Mouse (Mus musculus) heart, adult 2 months (tissue): Measurements from ENCODE around the gene Erich6. TPM values are rescaled to one million over a fixed set of nuclear protein-coding genes. Genes with fewer than 3 reads are reported as not detected.

Experiments used
- DNase-seq, 2 experiments: peaks; one replicate each; pipeline ENCODE4 v3.0.0; 2021
- H3K27ac ChIP-seq: fragments of 200-600 bp; 2 replicates; pipeline ENCODE4 v1.8.1; 2022
- H3K27me3 ChIP-seq: fragments of 200-500 bp; 2 replicates; pipeline ENCODE4 v1.6.1; 2012; ENCODE audit warnings: mild to moderate bottlenecking, low read length, inconsistent platforms, mixed read lengths; ENCODE audit not compliant: control insufficient read depth, insufficient read depth
- H3K36me3 ChIP-seq: fragments of 200-500 bp; 2 replicates; pipeline ENCODE4 v1.6.1; 2012; ENCODE audit warnings: low read length, inconsistent platforms; ENCODE audit not compliant: control insufficient read depth, insufficient read depth
- H3K4me1 ChIP-seq: fragments of 200-500 bp; 2 replicates; pipeline ENCODE4 v1.6.1; 2011; ENCODE audit warnings: low read length; ENCODE audit not compliant: control insufficient read depth, insufficient read depth
- H3K4me3 ChIP-seq: fragments of 200-600 bp; 2 replicates; pipeline ENCODE4 v1.8.1; 2022
- H3K79me2 ChIP-seq: fragments of 200-500 bp; replicated peaks from 2 replicates; pipeline ENCODE4 v1.6.1; 2012; ENCODE audit warnings: mild to moderate bottlenecking, inconsistent platforms, low read length, moderate library complexity, mixed read lengths; ENCODE audit not compliant: control insufficient read depth, insufficient read depth
- H3K9ac ChIP-seq: fragments of 200-500 bp; 2 replicates; pipeline ENCODE4 v1.6.1; 2012; ENCODE audit warnings: low read depth, mild to moderate bottlenecking, control low read depth, inconsistent platforms, low read length, mixed read lengths
- CTCF ChIP-seq: fragments of 200-600 bp; IDR thresholded peaks from 2 replicates; pipeline ENCODE4 v1.8.1; 2022; ENCODE audit warnings: antibody characterized with exemption, mild to moderate bottlenecking, moderate library complexity
- EP300 ChIP-seq: fragments of 200-500 bp; IDR thresholded peaks from 2 replicates; pipeline ENCODE4 v1.6.1; 2011; ENCODE audit warnings: low read depth, low read length, control low read depth; ENCODE audit not compliant: insufficient read depth
- POLR2A ChIP-seq: fragments of 200-500 bp; IDR thresholded peaks from 2 replicates; pipeline ENCODE4 v1.6.1; 2011; ENCODE audit warnings: mild to moderate bottlenecking, low read depth, low read length, control low read depth; ENCODE audit not compliant: insufficient read depth
- WGBS: fragments of 180-500 bp; shearing (Covaris S2); methylation state at CpG from one replicate; pipeline ENCODE4 v1.1.7; 2018; 5-methylcytosine and 5-hydroxymethylcytosine counted together
- intact Hi-C: fragments of 180-260 bp; cut with DNase I; formaldehyde crosslinking; loops from one replicate; pipeline ENCODE4 v1.15.1; 2025
- long read RNA-seq: library from polyadenylated mRNA; stranded (forward); transcript quantifications from one replicate; pipeline ENCODE4 v2.0.0, GENCODE M21; 2021
- polyA plus RNA-seq: library from polyadenylated mRNA; depleted of rRNA; stranded (reverse); fragments of >200 nt; gene quantifications from 2 replicates; pipeline ENCODE4 v1.2.3, GENCODE M21; 2012; rRNA removed
- total RNA-seq, 2 experiments: library from RNA; stranded (reverse); gene quantifications; 2 replicates each; pipeline ENCODE4 v1.2.3; 2021

Gene Erich6
- total RNA-seq (not detected), polyA plus RNA-seq (0.10 and 0.12 TPM in 2 replicates)
- long read RNA-seq: 0 reads

- Histone ChIP-seq H3K9ac (no peak within 1 kb of the TSS), H3K36me3 (no peaks in the 10 kb centered on the region), H3K27me3 (no peaks in the 10 kb centered on the region), H3K4me3 (peak within 1 kb of the TSS; percentile 52), H3K27ac (no peak within 1 kb of the TSS), H3K79me2 (no peaks in the 10 kb centered on the region), H3K4me1 (no peaks in the 10 kb centered on the region; the same call in 1 of the 2 replicates)
- intact Hi-C loops: loop anchor here (5.0 kb wide), 1 partner anchor 829 kb away; no protein-coding TSS in a partner anchor
- peak; percentile 32 to 37 for DNase-seq
- no peak for TF ChIP-seq EP300
- TF ChIP-seq POLR2A: no peak
- TF ChIP-seq CTCF: no peak
- WGBS: 2% methylated on average over 34 of the region's 34 CpGs
Measured at GRCm38 (mm10) chr3:58636406-58637295, at the start of gene Erich6. Erich6 (minus strand) TSS chr3:58637207.

- TF ChIP-seq POLR2A (no peak), CTCF (no peak), EP300 (no peak)
- no peak for DNase-seq
- intact Hi-C loops: no loop called here
- H3K9ac ChIP-seq: no peak overlapping the region
- peaks cover 3% of the 10 kb centered on the region; the same call in 1 of the 2 replicates for H3K4me1 ChIP-seq
- WGBS: 69% methylated on average over 7 of the region's 7 CpGs
- no peak overlapping the region for H3K27ac ChIP-seq
- H3K27me3 ChIP-seq: no peaks in the 10 kb centered on the region
- H3K79me2 ChIP-seq: 0 out of 2 replicates have a peak, but pooled peaks cover 1% of the 10 kb centered on the region
- no peak overlapping the region for H3K4me3 ChIP-seq
- no peaks in the 10 kb centered on the region; the same call in 1 of the 2 replicates for H3K36me3 ChIP-seq
Measured at GRCm38 (mm10) chr3:58686206-58686921, 49.4 kb upstream of the Erich6 start.

- DNase-seq: no peak
- intact Hi-C loops: no loop called here
- 97% methylated on average over 3 of the region's 3 CpGs for WGBS
- Histone ChIP-seq H3K9ac (no peak overlapping the region), H3K27me3 (no peaks in the 10 kb centered on the region), H3K4me1 (peaks cover 4% of the 10 kb centered on the region; the same call in 1 of the 2 replicates), H3K4me3 (no peak overlapping the region), H3K36me3 (no peaks in the 10 kb centered on the region; the same call in 1 of the 2 replicates), H3K27ac (no peak overlapping the region), H3K79me2 (0 out of 2 replicates have a peak, but pooled peaks cover 1% of the 10 kb centered on the region)
- TF ChIP-seq EP300 (no peak), CTCF (no peak), POLR2A (no peak)
Measured at GRCm38 (mm10) chr3:58685396-58685795, 48.4 kb upstream of the Erich6 start.

DNA sequence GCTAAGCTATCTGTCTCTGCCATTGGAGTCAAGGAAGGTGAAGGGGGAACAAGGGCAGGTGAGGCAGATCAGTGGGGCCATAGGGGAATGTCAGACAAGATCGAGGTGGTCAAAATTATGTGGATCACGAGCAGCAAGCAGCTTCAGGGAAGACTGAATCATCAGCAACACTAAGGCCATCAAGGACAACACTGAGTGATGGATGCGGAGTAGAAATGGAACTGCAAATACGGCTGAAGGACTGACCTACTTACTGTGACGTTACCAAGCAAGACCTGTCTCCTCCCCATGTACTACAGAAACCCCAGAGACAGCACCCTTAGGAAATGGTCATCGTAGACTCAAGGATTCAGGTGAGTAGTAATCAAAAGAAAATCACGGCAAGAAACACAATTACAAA, 46.3 kb upstream of the Erich6 start:
- intact Hi-C loops: no loop called here
- WGBS: 92% methylated on average over 7 of the region's 7 CpGs
- no peak for DNase-seq
- TF ChIP-seq EP300 (no peak), CTCF (no peak), POLR2A (no peak)
- peaks cover 4% of the 10 kb centered on the region for H3K4me1 ChIP-seq
- H3K4me3 ChIP-seq: no peak overlapping the region
- H3K79me2 ChIP-seq: 0 out of 2 replicates have a peak, but pooled peaks cover 2% of the 10 kb centered on the region
- no peaks in the 10 kb centered on the region for H3K27me3 ChIP-seq
- H3K36me3 ChIP-seq: no peaks in the 10 kb centered on the region; the same call in 1 of the 2 replicates
- no peak overlapping the region for H3K27ac ChIP-seq
- H3K9ac ChIP-seq: no peak overlapping the region

DNA sequence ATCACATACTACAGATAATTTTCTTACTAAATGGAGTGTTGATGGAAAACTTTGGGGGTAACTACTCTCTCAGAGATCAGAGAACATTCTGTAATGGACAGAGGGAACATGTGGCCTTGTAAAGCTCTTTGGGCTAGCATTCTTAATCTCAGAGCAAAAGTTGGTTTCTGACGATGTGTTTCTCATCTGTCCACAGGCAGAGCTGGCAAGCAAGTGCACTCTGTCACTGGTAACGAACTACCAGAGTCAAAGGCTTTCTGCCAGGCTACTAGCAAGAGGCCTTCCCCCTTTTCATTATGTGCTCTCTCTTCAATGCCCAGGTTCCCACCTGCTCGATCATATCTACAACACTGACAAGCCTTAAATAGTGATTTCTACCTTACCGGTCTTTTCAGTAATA, 45.3 kb upstream of the Erich6 start:
- WGBS: 61% methylated on average over 4 of the region's 4 CpGs
- H3K4me3 ChIP-seq: no peak overlapping the region
- no peaks in the 10 kb centered on the region for H3K27me3 ChIP-seq
- H3K79me2 ChIP-seq: 0 out of 2 replicates have a peak, but pooled peaks cover 2% of the 10 kb centered on the region
- H3K9ac ChIP-seq: no peak overlapping the region
- intact Hi-C loops: no loop called here
- DNase-seq: no peak
- no peak overlapping the region for H3K27ac ChIP-seq
- TF ChIP-seq POLR2A (no peak), EP300 (no peak), CTCF (no peak)
- H3K36me3 ChIP-seq: no peaks in the 10 kb centered on the region; the same call in 1 of the 2 replicates
- peaks cover 4% of the 10 kb centered on the region for H3K4me1 ChIP-seq

GRCm38 (mm10) chr3:58681831-58682230, 44.8 kb upstream of the Erich6 start:
- H3K4me1 ChIP-seq: peaks cover 4% of the 10 kb centered on the region
- DNase-seq: no peak
- intact Hi-C loops: no loop called here

More at GRCm38 (mm10) chr3:58681831-58682230, 44.8 kb upstream of the Erich6 start:
- H3K9ac ChIP-seq: no peak overlapping the region
- H3K4me3 ChIP-seq: no peak overlapping the region
- 0 out of 2 replicates have a peak, but pooled peaks cover 2% of the 10 kb centered on the region for H3K79me2 ChIP-seq
- no peak overlapping the region for H3K27ac ChIP-seq
- TF ChIP-seq EP300 (no peak), CTCF (no peak), POLR2A (no peak)
- no peaks in the 10 kb centered on the region for H3K27me3 ChIP-seq
- H3K36me3 ChIP-seq: no peaks in the 10 kb centered on the region; the same call in 1 of the 2 replicates
- WGBS: 62% methylated on average over 2 of the region's 2 CpGs
